Mouse (Mus musculus) limb, embryonic 14.5 days (tissue): ENCODE data around the gene Pax2. TPM values are rescaled to one million over a fixed set of nuclear protein-coding genes. Genes with fewer than 3 reads are reported as not detected.

Source experiments
- ATAC-seq: fragments of 200-750 bp; cut with Nextera tagmentation; 2 replicates; pipeline ENCODE4 v1.8.0; 2017; ENCODE audit warnings: low read depth, moderate number of reproducible peaks, moderate TSS enrichment; ENCODE audit not compliant: low FRiP score
- DNase-seq: peaks from one replicate; pipeline ENCODE4 v3.0.0-alpha.2; 2015; ENCODE audit warnings: low spot score
- H3K27ac ChIP-seq: fragments of 300-500 bp; sonication (generic); replicated peaks from 2 replicates; pipeline ENCODE4 v1.5.1; 2014; ENCODE audit warnings: low read depth, mild to moderate bottlenecking, low read length, moderate library complexity, mixed read lengths
- H3K27me3 ChIP-seq: fragments of 300-500 bp; sonication (generic); 2 replicates; pipeline ENCODE4 v1.6.1; 2014; ENCODE audit warnings: low read length, mixed read lengths; ENCODE audit not compliant: control insufficient read depth, insufficient read depth
- H3K36me3 ChIP-seq: fragments of 300-500 bp; sonication (generic); 2 replicates; pipeline ENCODE4 v1.6.1; 2014; ENCODE audit warnings: mild to moderate bottlenecking, low read length, moderate library complexity, mixed read lengths; ENCODE audit not compliant: control insufficient read depth, insufficient read depth
- H3K4me1 ChIP-seq: fragments of 300-500 bp; sonication (generic); 2 replicates; pipeline ENCODE4 v1.6.1; 2014; ENCODE audit warnings: antibody characterized with exemption, low read length, mixed read lengths; ENCODE audit not compliant: control insufficient read depth, insufficient read depth
- H3K4me2 ChIP-seq: fragments of 300-500 bp; sonication (generic); replicated peaks from 2 replicates; pipeline ENCODE4 v1.6.1; 2014; ENCODE audit warnings: low read depth, mild to moderate bottlenecking, low read length, moderate library complexity; ENCODE audit not compliant: severe bottlenecking
- H3K4me3 ChIP-seq: fragments of 300-500 bp; sonication (generic); replicated peaks from 2 replicates; pipeline ENCODE4 v1.5.1; 2014; ENCODE audit warnings: low read length
- H3K9ac ChIP-seq: fragments of 300-500 bp; sonication (generic); 2 replicates; pipeline ENCODE4 v1.6.1; 2014; ENCODE audit warnings: mild to moderate bottlenecking, low read depth, low read length, moderate library complexity; ENCODE audit not compliant: severe bottlenecking
- H3K9me3 ChIP-seq: fragments of 300-500 bp; sonication (generic); 2 replicates; pipeline ENCODE4 v1.6.1; 2016; ENCODE audit warnings: low read length; ENCODE audit not compliant: control insufficient read depth
- POLR2A ChIP-seq: fragments of 200-500 bp; IDR thresholded peaks from 2 replicates; pipeline ENCODE4 v1.8.0; 2012; ENCODE audit warnings: inconsistent platforms, mild to moderate bottlenecking, moderate library complexity, borderline replicate concordance; ENCODE audit not compliant: insufficient read depth, insufficient read length; ENCODE audit errors: extremely low read depth
- WGBS: fragments of 180-500 bp; shearing (Covaris S2); extraction: QIAGEN DNeasy Blood & Tissue Kit; methylation state at CpG from one replicate; pipeline ENCODE4 v1.1.7; 2014; 5-methylcytosine and 5-hydroxymethylcytosine counted together
- polyA plus RNA-seq, 2 experiments: library from polyadenylated mRNA; depleted of rRNA in 1 of 2; stranded (reverse) in 1 of 2; unstranded in 1 of 2; fragments of >200 nt; fragmentation: Nextera tagmentation in 1 of 2; extraction: Ambion mirVana in 1 of 2; gene quantifications; 2 replicates each; pipeline versions ENCODE4 v1.2.1 to v1.2.3; 2012 to 2014

The Pax2 gene
- polyA plus RNA-seq, 2 experiments, result 0.05 TPM; not detected in 1

GRCm38 (mm10) chr19:44825216-44825768 lies 69.4 kb downstream of the Pax2 start:
- Histone ChIP-seq H3K9me3 (no peaks in the 10 kb centered on the region), H3K36me3 (no peaks in the 10 kb centered on the region), H3K4me1 (peaks cover 18% of the 10 kb centered on the region), H3K27me3 (peaks cover 15% of the 10 kb centered on the region; the same call in 1 of the 2 replicates), H3K4me3 (no peak overlapping the region), H3K27ac (peak overlapping the region; percentile 38; the same call in 1 of the 2 replicates), H3K4me2 (peak overlapping the region; percentile 32; the same call in 1 of the 2 replicates), H3K9ac (no peak overlapping the region)
- 9% methylated on average over 11 of the region's 11 CpGs for WGBS
- DNase-seq (peak; percentile 16), ATAC-seq (no peak)
- no peak for TF ChIP-seq POLR2A

GRCm38 (mm10) chr19:44825819-44826218 lies 70.0 kb downstream of the Pax2 start:
- H3K27me3 ChIP-seq, result peaks cover 14% of the 10 kb centered on the region; the same call in 1 of the 2 replicates
- no peak overlapping the region for H3K27ac ChIP-seq
- 22% methylated on average over 4 of the region's 4 CpGs for WGBS
- no peak for DNase-seq
- H3K9me3 ChIP-seq, result no peaks in the 10 kb centered on the region
- no peak overlapping the region for H3K9ac ChIP-seq
- H3K4me1 ChIP-seq, result peaks cover 18% of the 10 kb centered on the region
- H3K4me2 ChIP-seq, result peak overlapping the region; percentile 32; the same call in 1 of the 2 replicates
- no peak for ATAC-seq
- no peaks in the 10 kb centered on the region for H3K36me3 ChIP-seq
- TF ChIP-seq POLR2A, result no peak
- no peak overlapping the region for H3K4me3 ChIP-seq

GRCm38 (mm10) chr19:44833391-44833790 lies 77.5 kb downstream of the Pax2 start:
- Histone ChIP-seq H3K4me1 (peaks cover 15% of the 10 kb centered on the region), H3K27ac (no peak overlapping the region), H3K4me2 (no peak overlapping the region), H3K27me3 (peaks cover 75% of the 10 kb centered on the region), H3K4me3 (no peak overlapping the region), H3K9me3 (no peaks in the 10 kb centered on the region), H3K36me3 (no peaks in the 10 kb centered on the region), H3K9ac (no peak overlapping the region)
- no peak for TF ChIP-seq POLR2A
- DNase-seq (no peak), ATAC-seq (no peak)
- WGBS, result 38% methylated on average over 1 of the region's 1 CpGs

GRCm38 (mm10) chr19:44834218-44835041 lies 78.6 kb downstream of the Pax2 start:
- ATAC-seq (no peak), DNase-seq (no peak)
- Histone ChIP-seq H3K4me2 (no peak overlapping the region), H3K27me3 (peaks cover 86% of the 10 kb centered on the region), H3K9ac (no peak overlapping the region), H3K27ac (no peak overlapping the region), H3K4me3 (no peak overlapping the region), H3K4me1 (peaks cover 15% of the 10 kb centered on the region), H3K9me3 (no peaks in the 10 kb centered on the region), H3K36me3 (no peaks in the 10 kb centered on the region)
- no peak for TF ChIP-seq POLR2A
- 8% methylated on average over 11 of the region's 11 CpGs for WGBS

GRCm38 (mm10) chr19:44835042-44835930 lies 79.4 kb downstream of the Pax2 start:
- Histone ChIP-seq H3K9me3 (no peaks in the 10 kb centered on the region), H3K36me3 (no peaks in the 10 kb centered on the region), H3K4me2 (peak overlapping the region; percentile 75), H3K27ac (no peak overlapping the region), H3K27me3 (peaks cover 93% of the 10 kb centered on the region), H3K4me1 (peaks cover 15% of the 10 kb centered on the region), H3K9ac (peak overlapping the region; percentile 31; the same call in 1 of the 2 replicates), H3K4me3 (peak overlapping the region; percentile 43)
- no peak for ATAC-seq
- DNase-seq, result no peak
- 4% methylated on average over 33 of the region's 34 CpGs for WGBS
- TF ChIP-seq POLR2A, result no peak
